Mouse (Mus musculus) fat pad, adult 2 months (tissue): ENCODE data around the gene Eid2.

Experiments used
- DNase-seq: peaks from one replicate; pipeline ENCODE4 v3.0.0-alpha.2; 2011; ENCODE audit warnings: low read depth, low spot score; ENCODE audit errors: extremely low read depth

The Eid2 gene

GRCm38 (mm10) chr7:28290638-28291590 is 23.2 kb downstream of the Eid2 start, which contains the start of gene Selenov:
TSS of gene Selenov (minus strand) at chr7:28291186.
- DNase-seq: no peak

- DNase-seq: no peak
These were observed 26.8 kb downstream of the Eid2 start for GRCm38 (mm10) chr7:28294481-28294880.

GRCm38 (mm10) chr7:28298837-28299625 is 31.4 kb downstream of the Eid2 start:
- DNase-seq: no peak

GRCm38 (mm10) chr7:28301616-28302433 is 34.1 kb downstream of the Eid2 start, which contains the start of gene Dll3:
TSS of gene Dll3 (minus strand) at chr7:28302238.
- no peak for DNase-seq

- no peak for DNase-seq
These were observed 38.0 kb downstream of the Eid2 start for GRCm38 (mm10) chr7:28305641-28306040.

GRCm38 (mm10) chr7:28306216-28306615 is 38.5 kb downstream of the Eid2 start:
- DNase-seq: no peak

GRCm38 (mm10) chr7:28309737-28310136 is 42.1 kb downstream of the Eid2 start:
- no peak for DNase-seq

GRCm38 (mm10) chr7:28311151-28311925 is 43.7 kb downstream of the Eid2 start:
- no peak for DNase-seq

- peak; percentile 59 for DNase-seq
These were observed 44.4 kb downstream of the Eid2 start, which contains the start of gene Timm50 for GRCm38 (mm10) chr7:28311926-28312543. TSS of gene Timm50 (minus strand) at chr7:28312072.

GRCm38 (mm10) chr7:28318036-28318435 is 50.4 kb downstream of the Eid2 start:
- DNase-seq: no peak

- no peak for DNase-seq
These were observed 51.0 kb downstream of the Eid2 start for GRCm38 (mm10) chr7:28318714-28319113.
